Mouse (Mus musculus): ENCODE results near the gene B230118H07Rik.
A peak's percentile ranks its signal among the peaks of the same experiment; 100 is the strongest.

The B230118H07Rik gene

DNA sequence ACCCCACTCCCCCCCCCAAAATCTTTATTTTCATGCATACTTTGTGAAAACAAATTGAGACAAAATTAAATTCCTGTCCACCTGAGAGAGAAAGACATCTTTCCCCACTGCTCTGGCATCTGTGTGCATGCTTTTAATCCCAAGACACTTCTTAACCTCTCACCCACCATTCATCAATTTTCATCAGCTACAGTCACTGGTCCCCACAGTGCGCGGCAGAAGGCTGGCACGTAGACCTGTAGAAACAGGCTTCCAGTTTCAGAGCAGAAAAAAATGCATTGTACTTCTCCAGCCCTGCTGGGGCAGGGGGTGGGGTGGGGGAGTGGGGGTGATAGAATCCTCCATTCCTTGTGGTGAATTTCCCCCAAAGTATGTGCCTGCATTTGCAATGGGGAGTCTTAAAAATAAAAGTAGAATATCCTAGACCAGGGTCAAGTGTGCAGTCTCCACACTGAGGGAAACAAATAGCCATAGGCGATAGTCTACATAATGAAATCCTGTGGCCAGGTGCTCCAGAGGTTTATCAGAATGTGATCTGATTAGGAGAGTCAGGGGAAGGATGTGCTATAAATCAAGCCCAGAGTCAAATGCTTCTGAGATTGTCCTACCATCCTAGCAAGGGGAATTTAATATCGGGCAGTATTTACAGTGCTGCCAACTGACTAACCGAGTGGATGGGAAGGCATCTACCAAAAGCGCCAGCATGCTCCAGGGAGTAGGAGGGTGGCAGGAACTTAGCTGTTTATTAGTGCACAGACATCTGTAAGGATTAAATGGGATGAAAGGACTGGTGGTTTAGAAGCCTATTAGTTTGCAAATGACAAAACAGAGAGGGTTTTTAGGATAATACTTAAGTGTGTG lies 10.1 kb downstream of the B230118H07Rik start:
- no peak for DNase-seq (ENCODE audit: low spot score in 2 of 2)

GRCm38 (mm10) chr2:101628297-101629236 lies 20.8 kb downstream of the B230118H07Rik start:
- peak; percentile 89 to 93 for DNase-seq (ENCODE audit: low spot score in 2 of 2)

DNA sequence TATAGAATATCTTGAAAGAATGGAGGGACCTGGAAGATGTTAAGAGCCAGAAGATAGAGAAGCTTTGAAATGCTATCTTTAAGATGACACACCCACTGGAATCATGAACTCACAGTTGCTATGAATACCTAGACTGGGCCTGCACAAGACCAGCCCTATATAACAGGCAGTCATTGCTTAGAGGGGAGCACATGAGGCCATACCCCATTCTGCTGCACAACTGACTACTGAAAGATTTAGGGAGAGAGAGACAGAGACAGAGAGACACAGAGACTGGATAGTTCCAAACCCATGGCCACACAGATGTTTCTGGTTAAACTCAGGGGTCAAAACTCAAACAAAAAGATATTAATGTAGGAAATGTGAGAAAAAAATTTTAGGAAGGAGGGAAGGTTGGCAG lies 22.1 kb downstream of the B230118H07Rik start:
- no peak for DNase-seq (ENCODE audit: low spot score in 2 of 2)

DNA sequence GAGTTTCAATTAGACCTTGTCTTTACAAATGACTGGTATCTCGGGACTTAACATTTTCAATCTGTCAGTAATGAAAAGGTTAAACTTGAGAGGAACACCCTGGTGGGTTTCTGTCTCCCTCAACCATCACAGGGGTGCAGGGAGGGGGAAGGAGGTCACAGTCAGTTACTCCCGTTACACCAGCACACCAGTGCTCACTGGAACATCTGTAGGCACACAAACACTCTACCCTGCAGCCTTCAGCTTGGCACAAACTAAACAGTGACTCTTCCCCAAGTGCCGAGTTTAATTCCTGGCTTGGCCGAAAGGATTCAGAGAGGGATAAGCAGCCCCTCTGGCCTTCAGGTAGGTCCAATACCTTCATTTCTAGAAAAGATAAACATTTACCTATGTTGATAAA lies 24.8 kb downstream of the B230118H07Rik start, which contains the start of gene Rag2:
Rag2 (plus strand) TSS at position 193 of the 400 bp plus-strand sequence.
- DNase-seq (ENCODE audit: low spot score in 2 of 2), result no peak

DNA sequence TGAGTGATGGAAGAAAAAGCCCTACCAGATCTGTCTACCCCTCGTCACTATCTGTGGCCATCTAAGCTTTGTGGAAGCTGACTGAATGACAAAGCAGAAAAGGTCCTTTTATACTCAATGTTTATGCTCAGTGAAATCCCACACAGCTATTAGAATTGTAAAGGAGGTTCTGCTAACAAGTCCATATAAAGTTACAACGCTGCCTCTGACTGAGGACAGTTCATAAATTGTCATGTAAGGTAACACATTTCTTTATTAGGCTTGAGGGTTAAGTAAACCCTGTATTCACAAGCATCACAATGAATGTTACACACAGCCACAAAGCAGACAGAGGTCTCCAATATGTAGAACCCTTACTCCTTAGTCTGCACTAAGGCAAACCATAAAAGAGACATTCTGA lies 25.3 kb downstream of the B230118H07Rik start:
- DNase-seq (ENCODE audit: low spot score in 2 of 2), result no peak

GRCm38 (mm10) chr2:101623042-101623441 lies 26.3 kb downstream of the B230118H07Rik start:
- no peak for DNase-seq (ENCODE audit: low spot score in 2 of 2)

GRCm38 (mm10) chr2:101621611-101622010 lies 27.7 kb downstream of the B230118H07Rik start:
- no peak for DNase-seq (ENCODE audit: low spot score in 2 of 2)

- DNase-seq (ENCODE audit: low spot score in 2 of 2), result no peak
These were observed 28.4 kb downstream of the B230118H07Rik start for GRCm38 (mm10) chr2:101620899-101621298.

GRCm38 (mm10) chr2:101618373-101618772 lies 31.0 kb downstream of the B230118H07Rik start:
- no peak for DNase-seq (ENCODE audit: low spot score in 2 of 2)

DNA sequence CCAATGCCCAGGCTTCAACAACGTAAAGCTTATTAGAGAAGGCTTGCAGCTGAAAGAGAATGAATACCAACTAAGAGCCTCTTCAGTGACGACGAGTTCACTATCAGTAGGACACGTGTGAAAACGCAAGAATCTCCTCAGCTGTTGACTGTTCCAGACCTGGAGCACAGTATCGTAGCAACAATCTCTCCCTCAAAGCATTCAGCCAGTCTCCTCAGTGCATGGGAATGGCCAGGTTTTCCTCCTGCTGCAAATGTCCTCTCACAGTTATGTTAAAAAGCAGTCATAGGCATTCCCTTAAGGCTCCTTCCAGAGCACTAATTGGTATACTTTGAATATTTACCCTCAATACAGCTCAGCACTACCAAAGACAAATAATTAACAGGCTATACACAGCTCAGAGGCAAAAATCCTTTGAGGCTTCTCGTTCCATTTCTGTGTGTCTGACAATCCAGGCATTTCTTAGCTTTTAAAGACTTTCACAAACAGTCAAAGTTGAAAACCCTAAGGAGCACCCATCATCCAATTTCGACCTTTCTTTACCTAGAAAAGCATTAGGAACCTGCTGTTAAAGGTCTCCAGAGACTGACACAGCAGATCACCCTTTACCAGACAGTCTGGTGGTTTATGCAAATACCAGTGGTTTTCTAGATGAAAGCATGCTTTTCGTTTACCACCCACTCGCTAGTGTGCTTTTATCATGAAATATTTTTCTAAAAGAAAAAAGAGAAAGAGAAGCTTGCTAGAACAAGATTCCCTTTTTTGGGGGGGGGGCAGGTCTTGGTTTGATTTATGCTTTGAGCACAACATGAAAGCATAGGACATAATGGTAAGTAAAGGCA lies 33.6 kb downstream of the B230118H07Rik start:
- DNase-seq (ENCODE audit: low spot score in 2 of 2), result no peak

DNA sequence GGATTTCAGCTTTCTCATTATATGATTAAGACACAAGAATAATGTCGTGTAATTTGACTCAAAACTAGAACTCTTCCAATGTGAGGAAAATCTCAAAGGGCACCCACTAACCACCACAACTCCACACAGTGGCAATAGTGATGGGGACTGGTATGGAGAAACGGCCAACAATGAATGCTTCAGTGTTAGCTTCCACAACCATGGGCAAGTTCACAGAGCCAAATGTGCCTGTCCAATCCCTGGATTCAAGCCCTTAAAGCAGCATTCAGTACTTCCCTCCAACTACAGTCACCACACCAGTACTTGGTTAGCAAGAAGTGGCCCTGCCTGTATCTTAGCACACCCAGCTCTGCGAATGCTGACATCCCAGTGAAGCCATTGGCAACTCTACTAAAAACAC lies 38.5 kb downstream of the B230118H07Rik start:
- DNase-seq (ENCODE audit: low spot score in 2 of 2), result no peak

GRCm38 (mm10) chr2:101608232-101608894 lies 41.0 kb downstream of the B230118H07Rik start:
- DNase-seq (ENCODE audit: low spot score in 2 of 2), result no peak

GRCm38 (mm10) chr2:101603099-101603498 lies 46.2 kb downstream of the B230118H07Rik start:
- no peak for DNase-seq (ENCODE audit: low spot score in 2 of 2)

DNA sequence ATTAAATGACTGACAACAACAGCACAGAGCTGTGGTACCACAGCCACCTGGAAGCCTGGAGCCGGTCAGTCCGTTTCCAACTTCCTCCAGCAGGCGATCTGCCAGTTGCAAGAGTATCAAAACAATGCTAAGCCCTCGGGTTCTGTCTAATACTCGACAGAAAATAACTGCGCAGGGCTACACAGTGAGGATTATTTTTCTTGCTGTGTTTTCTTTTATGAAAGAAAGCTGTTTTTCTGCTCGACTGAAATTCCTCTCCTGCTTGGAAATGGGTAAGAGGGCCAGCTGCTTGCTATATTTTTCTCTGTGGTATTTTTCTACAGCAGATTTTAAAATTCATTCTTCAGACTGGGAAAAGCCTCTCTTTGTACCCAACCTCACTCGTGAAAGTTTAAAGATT lies 48.6 kb downstream of the B230118H07Rik start:
- DNase-seq (ENCODE audit: low spot score in 2 of 2), result peak; percentile 21 to 44

GRCm38 (mm10) chr2:101598190-101599181 lies 50.8 kb downstream of the B230118H07Rik start:
- DNase-seq (ENCODE audit: low spot score in 2 of 2), result peak in 1 of 2 experiments; percentile 48

- no peak for DNase-seq (ENCODE audit: low spot score in 2 of 2)
These were observed 52.1 kb downstream of the B230118H07Rik start for GRCm38 (mm10) chr2:101597186-101597585.

GRCm38 (mm10) chr2:101594681-101595080 lies 54.7 kb downstream of the B230118H07Rik start:
- DNase-seq (ENCODE audit: low spot score in 2 of 2), result no peak

- no peak for DNase-seq (ENCODE audit: low spot score in 2 of 2)
These were observed 56.4 kb downstream of the B230118H07Rik start for GRCm38 (mm10) chr2:101592886-101593285.

DNA sequence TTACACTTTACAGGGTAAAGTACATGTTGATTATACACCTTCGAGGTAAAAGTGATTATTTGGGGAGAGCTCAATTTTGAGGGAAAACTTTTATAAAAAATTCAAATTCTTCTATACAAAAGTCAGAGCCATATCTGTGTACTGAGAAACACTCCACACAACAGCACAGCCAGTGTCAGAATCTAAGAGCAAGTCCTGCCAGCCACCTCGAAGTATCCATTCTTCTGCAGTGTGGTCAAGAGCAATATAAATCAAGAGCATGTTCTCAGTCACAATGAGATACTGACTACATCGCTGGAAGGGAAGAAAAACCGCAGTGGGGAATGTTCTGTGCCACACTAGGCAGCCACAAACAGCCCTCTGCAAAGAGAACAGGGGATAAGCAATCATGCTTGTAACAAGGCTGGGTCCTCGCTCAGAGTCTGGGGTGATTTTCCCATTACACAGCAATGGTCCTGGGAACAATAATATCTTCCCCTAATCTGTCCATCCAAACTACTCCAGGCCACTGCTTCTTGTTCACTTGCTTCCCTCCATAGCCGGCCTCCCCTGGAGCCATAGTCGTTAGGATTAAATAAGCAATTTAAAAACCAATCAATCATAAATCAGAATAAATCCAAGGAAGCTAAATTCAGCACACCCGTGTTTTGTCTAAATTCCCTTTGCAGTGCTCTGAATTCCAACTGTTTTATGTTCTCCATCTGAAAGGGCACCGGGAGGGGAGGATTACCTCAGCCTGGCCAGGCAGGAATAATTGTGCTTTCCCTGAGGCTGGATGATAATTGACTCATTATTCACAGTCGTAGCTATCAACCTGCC lies 57.1 kb downstream of the B230118H07Rik start:
- DNase-seq (ENCODE audit: low spot score in 2 of 2), result no peak

Measured in right cerebral cortex, adult 2 months (tissue).